Mouse (Mus musculus) kidney, adult 11 months (tissue): Measurements from ENCODE around the gene Gm20388.

Experiments used
- DNase-seq: peaks from one replicate; pipeline ENCODE4 v3.0.0; 2022

Gene Gm20388

GRCm38 (mm10) chr8:121673153-121673552, 1762.5 kb downstream of the Gm20388 start:
- no peak for DNase-seq

DNA sequence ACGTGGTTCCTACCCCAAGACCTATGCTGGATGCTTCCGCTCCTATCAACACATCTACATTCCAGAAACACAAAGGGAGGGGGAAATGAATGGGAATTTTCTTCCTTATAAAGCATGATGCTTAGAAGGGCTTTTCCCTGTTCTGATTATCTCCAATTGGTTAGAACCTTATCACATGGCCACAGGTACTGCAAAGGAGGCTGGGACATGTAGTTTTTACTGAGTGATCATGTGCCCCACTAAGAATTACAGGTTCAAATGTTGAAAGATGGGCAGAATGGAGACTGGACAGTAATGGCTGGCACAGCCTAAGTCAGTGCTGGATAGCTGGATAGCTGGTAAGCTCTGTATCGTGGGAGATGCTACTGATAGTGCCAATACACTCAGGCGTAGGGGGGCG, 1763.3 kb downstream of the Gm20388 start:
- DNase-seq = no peak

GRCm38 (mm10) chr8:121674524-121674923, 1763.9 kb downstream of the Gm20388 start:
- no peak for DNase-seq

DNA sequence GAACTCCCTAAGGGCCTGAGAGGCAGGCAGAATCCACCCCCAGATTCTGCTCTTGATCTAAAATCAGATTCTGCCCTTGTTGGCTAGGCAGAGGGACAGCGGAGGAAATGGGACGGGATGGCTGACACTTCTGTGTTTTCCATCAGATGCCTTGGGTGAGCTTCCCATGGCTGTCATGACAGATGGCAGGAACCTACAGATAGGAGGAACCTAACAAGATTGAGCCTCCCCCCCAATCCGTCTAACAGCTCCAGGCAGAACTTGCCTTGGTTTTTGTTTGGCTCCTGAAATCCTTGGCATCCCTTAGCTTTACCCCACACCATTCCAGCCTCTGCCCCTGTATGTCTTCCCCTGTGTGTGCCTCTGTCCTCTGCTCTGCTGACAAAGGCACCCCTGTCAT, 1764.5 kb downstream of the Gm20388 start:
- no peak for DNase-seq

DNA sequence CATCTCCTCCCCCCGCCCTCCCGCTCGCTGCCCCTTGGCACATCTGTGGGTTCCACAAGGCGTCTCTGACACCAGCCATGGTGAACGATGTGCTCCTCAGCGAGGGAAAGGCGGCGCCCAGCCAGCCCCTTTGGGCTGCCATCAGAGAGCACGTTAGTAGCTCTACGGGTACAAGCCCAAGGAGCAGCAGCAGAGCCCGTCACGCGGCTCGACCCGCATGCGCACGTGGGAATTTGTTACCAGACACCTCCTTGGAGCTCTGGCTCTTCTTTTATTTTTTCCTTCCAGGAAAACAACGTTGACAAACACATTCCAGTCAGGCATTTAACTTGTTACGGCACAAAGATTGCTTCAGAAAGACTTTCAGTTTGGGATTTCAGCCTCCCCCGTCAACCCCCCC, 1765.1 kb downstream of the Gm20388 start:
- DNase-seq = peak; percentile 82

GRCm38 (mm10) chr8:121678696-121679095, 1768.1 kb downstream of the Gm20388 start:
- no peak for DNase-seq

GRCm38 (mm10) chr8:121680896-121681295, 1770.3 kb downstream of the Gm20388 start:
- DNase-seq = no peak

GRCm38 (mm10) chr8:121681457-121681856, 1770.8 kb downstream of the Gm20388 start:
- DNase-seq = no peak

GRCm38 (mm10) chr8:121683083-121683832, 1772.6 kb downstream of the Gm20388 start:
- DNase-seq = no peak

- peak; percentile 53 for DNase-seq
Observed at GRCm38 (mm10) chr8:121685419-121685818, 1774.8 kb downstream of the Gm20388 start.

GRCm38 (mm10) chr8:121687455-121688161, 1777.0 kb downstream of the Gm20388 start:
- DNase-seq = no peak

DNA sequence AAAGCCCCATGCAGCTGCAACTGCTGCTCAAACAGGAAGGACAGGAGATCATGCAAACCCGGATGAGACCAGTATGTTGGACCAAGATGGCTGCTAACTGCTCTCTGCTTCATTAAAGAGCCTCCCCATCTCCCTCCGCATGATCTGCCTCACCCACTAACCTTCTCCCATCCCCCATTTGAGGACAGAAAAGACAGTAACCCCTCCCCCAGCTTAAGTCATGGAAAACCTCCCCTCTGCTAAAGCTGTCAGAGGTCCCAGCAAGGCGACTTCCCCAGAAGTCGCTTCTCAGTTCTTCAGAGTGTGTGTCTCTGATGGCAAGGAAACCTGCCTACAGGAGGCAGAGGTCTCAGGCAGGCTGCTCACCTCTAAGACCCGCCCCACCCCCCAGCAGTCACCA, 1777.9 kb downstream of the Gm20388 start:
- no peak for DNase-seq

GRCm38 (mm10) chr8:121694453-121694852, 1783.8 kb downstream of the Gm20388 start:
- DNase-seq = peak; percentile 27

DNA sequence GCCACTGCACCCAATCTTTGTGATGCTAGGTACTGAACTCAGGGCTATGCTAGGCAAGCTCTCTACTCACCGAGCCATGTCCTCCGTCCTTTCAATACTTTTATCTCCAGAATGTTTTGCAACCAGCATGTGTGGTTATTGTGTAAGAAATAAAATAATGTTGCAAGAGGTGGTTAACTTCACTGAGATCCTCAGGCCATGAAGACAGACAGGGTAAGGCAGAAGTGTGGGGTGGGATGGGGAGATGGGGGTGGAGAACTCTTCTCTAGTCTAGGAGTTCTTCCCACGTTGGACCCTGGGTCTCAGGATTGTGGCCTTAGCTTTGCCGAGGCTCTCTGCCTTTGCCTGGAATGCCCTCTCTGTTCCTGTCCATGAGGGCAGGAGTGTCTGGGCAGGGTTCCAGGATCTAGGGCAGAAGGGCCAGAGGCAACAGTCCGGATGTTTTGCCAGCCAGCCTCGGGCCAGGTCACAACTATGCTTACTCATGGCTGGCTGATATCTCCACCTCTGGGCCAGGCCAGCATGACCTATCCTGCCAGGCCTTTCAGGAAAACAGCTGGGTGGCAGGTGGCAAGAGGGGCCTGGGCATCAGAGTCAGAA, 1785.0 kb downstream of the Gm20388 start:
- DNase-seq = peak; percentile 91

GRCm38 (mm10) chr8:121697735-121698614, 1787.3 kb downstream of the Gm20388 start:
- DNase-seq = no peak

DNA sequence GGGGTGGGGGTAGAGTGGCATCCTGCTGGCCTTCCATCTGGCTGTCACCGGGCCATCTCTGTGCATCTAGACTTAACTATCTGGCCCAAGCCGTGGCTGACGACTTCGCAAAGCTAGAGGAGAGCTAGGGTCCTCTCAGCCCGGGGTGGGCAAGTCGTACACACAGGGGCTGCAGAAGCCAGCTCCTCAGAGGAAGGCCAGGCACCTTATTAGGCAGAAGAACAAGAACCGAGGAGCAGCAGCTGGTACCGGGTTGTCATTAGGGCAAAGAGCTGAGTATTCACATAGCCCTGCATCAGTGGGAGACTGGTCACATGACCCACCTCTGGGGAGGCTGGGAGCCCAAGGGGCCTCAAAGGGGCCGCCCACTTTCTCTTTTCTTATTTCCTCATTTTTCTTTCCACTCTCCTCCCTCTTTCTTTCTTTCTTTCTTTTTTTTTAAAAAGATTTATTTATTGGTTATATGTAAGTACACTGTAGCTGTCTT, 1788.0 kb downstream of the Gm20388 start:
- no peak for DNase-seq

DNA sequence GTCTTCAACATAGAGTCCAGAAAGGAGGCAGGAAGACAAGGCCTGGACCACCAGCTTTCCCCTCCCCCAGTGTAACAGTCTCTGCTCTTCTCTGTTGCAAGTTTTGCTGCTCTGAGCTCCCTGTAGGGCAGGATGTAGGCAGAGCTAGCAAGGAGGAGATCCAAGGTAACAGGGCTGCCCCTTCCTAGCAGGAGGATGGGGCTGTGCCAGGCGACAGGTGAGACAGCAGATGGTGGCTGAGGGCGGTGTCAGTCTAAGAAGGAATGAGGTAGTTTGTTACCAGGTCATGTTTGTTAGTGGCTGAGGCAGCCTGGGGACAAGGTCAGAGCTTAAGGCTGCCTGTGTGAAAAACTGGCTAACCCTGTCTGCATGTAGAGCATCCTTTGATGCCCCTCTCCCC, 1789.3 kb downstream of the Gm20388 start:
- DNase-seq = no peak

GRCm38 (mm10) chr8:121705174-121705573, 1794.5 kb downstream of the Gm20388 start:
- DNase-seq = no peak

DNA sequence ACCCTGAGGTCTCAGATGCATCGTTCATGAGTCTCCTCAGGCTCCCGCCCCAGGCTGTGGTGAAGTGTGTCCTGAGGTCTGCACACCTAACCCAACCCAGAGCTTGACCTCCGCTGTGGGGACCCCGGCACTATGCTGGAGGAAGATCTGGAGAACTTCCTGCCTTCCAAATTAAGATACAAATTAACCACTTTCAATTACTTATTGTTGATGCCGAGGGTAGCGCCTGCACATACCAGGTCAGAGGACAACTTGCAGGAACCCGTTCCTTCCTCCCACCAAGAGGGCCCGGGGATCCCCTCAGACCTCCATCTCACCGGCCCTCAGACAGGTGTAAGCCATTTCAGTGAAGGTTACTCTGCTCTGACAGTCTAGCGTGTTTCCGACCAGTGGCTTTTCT, 1796.3 kb downstream of the Gm20388 start:
- DNase-seq = no peak

GRCm38 (mm10) chr8:121708406-121708805, 1797.8 kb downstream of the Gm20388 start:
- peak; percentile 61 for DNase-seq

GRCm38 (mm10) chr8:121717502-121717901, 1806.9 kb downstream of the Gm20388 start:
- no peak for DNase-seq

DNA sequence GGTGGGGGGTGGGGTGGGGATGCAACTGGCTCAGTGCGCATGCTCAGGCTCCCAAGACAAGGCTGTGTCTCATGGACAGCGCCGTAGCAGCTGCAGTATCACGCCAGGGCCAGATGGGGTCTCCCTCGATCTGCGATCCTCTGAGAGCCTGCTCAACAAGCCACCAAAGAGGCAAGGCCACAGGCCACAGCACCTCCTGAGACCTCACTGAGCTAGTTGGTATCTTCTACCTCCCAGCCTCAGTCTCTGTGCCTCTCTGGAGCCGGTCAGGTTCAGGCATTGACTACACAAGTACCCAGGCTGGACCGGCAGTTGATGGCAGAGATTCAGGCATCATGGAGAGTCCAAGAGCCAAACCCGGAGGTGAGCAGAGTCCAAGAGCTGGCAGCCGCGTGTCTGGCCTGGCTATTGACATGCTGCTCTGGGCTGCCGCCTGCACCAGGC, 1807.4 kb downstream of the Gm20388 start:
- DNase-seq = peak; percentile 87

GRCm38 (mm10) chr8:121718925-121719324, 1808.3 kb downstream of the Gm20388 start:
- DNase-seq = no peak
